ENCODE assay signal across 11 mouse cellular contexts in genomic region chr3:135928184-135928583, GRCm38 (mm10).
DNase-seq lines count a peak whose midpoint lies in the region; ATAC-seq and TF ChIP-seq lines count a peak whose summit lies in the region.
"Had no signal": no experiment of that assay in that cellular context is flagged by ENCODE, and none has a peak within 500 bp of the region (broad histone marks: within the 10 kb centered on the region; RNA-seq: fewer than 3 reads in every experiment).

No protein-coding gene starts in this region.

- no peak for DNase-seq in heart, adult 2 months
- DNase-seq in heart, adult 9 months (ENCODE audit: low spot score in 2 of 2) = no peak
- DNase-seq in testis, postnatal 14 days (ENCODE audit: low spot score) = peak; percentile 6
- DNase-seq in testis, postnatal 10 days (ENCODE audit: low spot score) = no peak
- peak; percentile 43 for DNase-seq in induced T-regulatory cell, adult 2 months (ENCODE audit: low read depth)
- no peak for DNase-seq in adipocyte (ENCODE audit: low spot score)
- DNase-seq in ovary, postnatal 14 days (ENCODE audit: low spot score) = no peak
- DNase-seq: heart, postnatal 10 days; kidney, adult 8-10 months had no signal

- H3K36me3 ChIP-seq in heart, adult 2 months (ENCODE audit: control insufficient read depth, insufficient read depth, low read length) = no peaks in the 10 kb centered on the region
- no peaks in the 10 kb centered on the region for H3K36me3 ChIP-seq in midbrain, embryonic 13.5 days
- H3K36me3 ChIP-seq: midbrain, embryonic 10.5 days had no signal

- TF ChIP-seq POLR2A in heart, adult 2 months (IDR thresholded peaks at IDR 0.05; ENCODE audit: insufficient read depth, low read depth, low read length) = no peak

- H3K4me2 ChIP-seq in midbrain, embryonic 13.5 days (replicated peaks) = no peak overlapping the region

- ATAC-seq in midbrain, embryonic 13.5 days = no peak

- H3K9ac ChIP-seq in heart, adult 2 months (ENCODE audit: low read depth, low read length) = no peak overlapping the region
- no peak overlapping the region for H3K9ac ChIP-seq in midbrain, embryonic 13.5 days (replicated peaks)

- H3K4me3 ChIP-seq in heart, adult 2 months = no peak overlapping the region
- H3K4me3 ChIP-seq in midbrain, embryonic 13.5 days (replicated peaks) = no peak overlapping the region
- H3K4me3 ChIP-seq: midbrain, embryonic 10.5 days had no signal

- WGBS in heart, adult 2 months = 86% methylated on average over 4 of the region's 4 CpGs
- WGBS in midbrain, embryonic 13.5 days = 86% methylated on average over 4 of the region's 4 CpGs

- peak; percentile 38 for TF ChIP-seq CTCF in heart, adult 2 months (IDR thresholded peaks at IDR 0.05)

- no peak overlapping the region for H3K27ac ChIP-seq in heart, adult 2 months
- no peak overlapping the region for H3K27ac ChIP-seq in midbrain, embryonic 13.5 days
- H3K27ac ChIP-seq: midbrain, embryonic 10.5 days had no signal

- intact Hi-C loops in heart, adult 2 months (cut with DNase I) = no loop called here

- no peaks in the 10 kb centered on the region for H3K79me2 ChIP-seq in heart, adult 2 months (replicated peaks; ENCODE audit: control insufficient read depth, insufficient read depth, low read length)

- no peaks in the 10 kb centered on the region for H3K9me3 ChIP-seq in midbrain, embryonic 13.5 days
- H3K9me3 ChIP-seq: midbrain, embryonic 10.5 days had no signal

- no peaks in the 10 kb centered on the region for H3K27me3 ChIP-seq in heart, adult 2 months (ENCODE audit: control insufficient read depth, insufficient read depth, low read length)
- no peaks in the 10 kb centered on the region for H3K27me3 ChIP-seq in midbrain, embryonic 13.5 days

- no peak for TF ChIP-seq EP300 in heart, adult 2 months (IDR thresholded peaks at IDR 0.05; ENCODE audit: insufficient read depth, low read depth, low read length)

- H3K4me1 ChIP-seq in heart, adult 2 months (ENCODE audit: control insufficient read depth, insufficient read depth, low read length) = no peaks in the 10 kb centered on the region
- no peaks in the 10 kb centered on the region for H3K4me1 ChIP-seq in midbrain, embryonic 13.5 days (replicated peaks)
- H3K4me1 ChIP-seq: midbrain, embryonic 10.5 days had no signal

Comparison
In these comparisons a context has a peak if more than half of its experiments do, and no peak if none do; other contexts are left out.
1. DNase-seq: peak in testis, postnatal 14 days (single experiment) and induced T-regulatory cell, adult 2 months (single experiment); none in heart, adult 2 months (0 of 2), heart, adult 9 months (0 of 2), testis, postnatal 10 days (single experiment), adipocyte (single experiment) and ovary, postnatal 14 days (single experiment).